Mouse (Mus musculus): Measurements from ENCODE around the gene Gm20388. TPM values are rescaled to one million over a fixed set of nuclear protein-coding genes. Genes with fewer than 3 reads are reported as not detected.
A peak's percentile ranks its signal among the peaks of the same experiment; 100 is the strongest.
"Not testable (repeated sequence)": the region's sequence is repeated elsewhere in the genome, so short reads cannot be mapped to it uniquely, and the experiment has no call there.

Gm20388 gene
- total and polyA plus RNA-seq, 2 experiments from 2014 or later = 17.3 TPM; not detected in 1

GRCm38 (mm10) chr8:124171557-124172528, 4261.2 kb downstream of the Gm20388 start:
- Histone ChIP-seq H3K4me3 (ENCODE audit: low read depth, low read length) (no peak overlapping the region), H3K27ac (ENCODE audit: low read depth) (peak overlapping the region; percentile 36), H3K9ac (replicated peaks; ENCODE audit: low read depth, low read length) (no peak overlapping the region), H3K4me2 (ENCODE audit: low read depth, low read length) (peak overlapping the region; percentile 4; the same call in 1 of the 2 replicates), H3K27me3 (ENCODE audit: control insufficient read depth, insufficient read depth, low read length) (0 out of 2 replicates have a peak, but pooled peaks cover 2% of the 10 kb centered on the region), H3K4me1 (ENCODE audit: control insufficient read depth, insufficient read depth) (peaks cover 9% of the 10 kb centered on the region; the same call in 1 of the 2 replicates), H3K36me3 (replicated peaks; ENCODE audit: control insufficient read depth, insufficient read depth, low read length) (no peaks in the 10 kb centered on the region), H3K9me3 (replicated peaks; ENCODE audit: control insufficient read depth, low read length) (no peaks in the 10 kb centered on the region)
- DNase-seq (ENCODE audit: low spot score) (no peak), ATAC-seq (ENCODE audit: insufficient read depth, low read depth) (peak; percentile 29)
- WGBS = 53% methylated on average over 17 of the region's 17 CpGs
- TF ChIP-seq CTCF (IDR thresholded peaks at IDR 0.05; ENCODE audit: low read depth) (no peak), EP300 (IDR thresholded peaks at IDR 0.05; ENCODE audit: low read depth) (no peak)

- Histone ChIP-seq H3K9ac (replicated peaks; ENCODE audit: low read depth, low read length) (no peak overlapping the region), H3K27me3 (ENCODE audit: control insufficient read depth, insufficient read depth, low read length) (no peaks in the 10 kb centered on the region), H3K27ac (ENCODE audit: low read depth) (no peak overlapping the region), H3K4me3 (ENCODE audit: low read depth, low read length) (no peak overlapping the region), H3K9me3 (replicated peaks; ENCODE audit: control insufficient read depth, low read length) (no peaks in the 10 kb centered on the region), H3K4me2 (ENCODE audit: low read depth, low read length) (no peak overlapping the region), H3K4me1 (ENCODE audit: control insufficient read depth, insufficient read depth) (peaks cover 9% of the 10 kb centered on the region; the same call in 1 of the 2 replicates), H3K36me3 (replicated peaks; ENCODE audit: control insufficient read depth, insufficient read depth, low read length) (no peaks in the 10 kb centered on the region)
- TF ChIP-seq CTCF (IDR thresholded peaks at IDR 0.05; ENCODE audit: low read depth) = 0 out of 2 replicates have a peak, but pooled peaks have one; percentile 10
- TF ChIP-seq EP300 (IDR thresholded peaks at IDR 0.05; ENCODE audit: low read depth) = no peak
- WGBS = 70% methylated on average over 4 of the region's 4 CpGs
- DNase-seq (ENCODE audit: low spot score) (no peak), ATAC-seq (ENCODE audit: insufficient read depth, low read depth) (peak; percentile 67)
These were observed 4263.0 kb downstream of the Gm20388 start for GRCm38 (mm10) chr8:124173688-124174087.

DNA sequence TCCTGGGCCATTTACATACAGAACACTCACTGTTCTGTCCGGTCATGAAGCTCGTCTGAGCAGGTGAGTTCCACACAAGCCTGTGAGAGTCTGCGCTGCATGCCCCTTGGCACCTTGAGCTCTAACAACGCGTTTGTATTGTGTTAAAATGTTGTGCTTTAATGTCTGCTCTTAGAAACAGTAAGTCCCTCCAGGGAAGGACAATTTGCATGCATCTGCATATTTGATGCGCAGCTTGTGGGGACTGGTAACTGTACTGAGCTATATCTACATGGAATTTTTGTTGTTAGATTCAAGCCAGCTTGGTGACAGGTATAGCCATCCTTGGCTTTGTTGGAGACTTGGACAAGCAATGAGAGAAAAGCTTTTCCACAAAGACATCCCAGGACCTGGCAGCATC, 4265.5 kb downstream of the Gm20388 start:
- H3K9ac ChIP-seq (replicated peaks; ENCODE audit: low read depth, low read length) = no peak overlapping the region
- no peak overlapping the region for H3K4me2 ChIP-seq (ENCODE audit: low read depth, low read length)
- TF ChIP-seq CTCF (IDR thresholded peaks at IDR 0.05; ENCODE audit: low read depth) = no peak
- no peak for TF ChIP-seq EP300 (IDR thresholded peaks at IDR 0.05; ENCODE audit: low read depth)
- H3K27ac ChIP-seq (ENCODE audit: low read depth) = no peak overlapping the region
- peaks cover 4% of the 10 kb centered on the region; the same call in 1 of the 2 replicates for H3K4me1 ChIP-seq (ENCODE audit: control insufficient read depth, insufficient read depth)
- ATAC-seq (ENCODE audit: insufficient read depth, low read depth) = no peak
- DNase-seq (ENCODE audit: low spot score) = no peak
- no peaks in the 10 kb centered on the region for H3K9me3 ChIP-seq (replicated peaks; ENCODE audit: control insufficient read depth, low read length)
- H3K36me3 ChIP-seq (replicated peaks; ENCODE audit: control insufficient read depth, insufficient read depth, low read length) = no peaks in the 10 kb centered on the region
- no peak overlapping the region for H3K4me3 ChIP-seq (ENCODE audit: low read depth, low read length)
- H3K27me3 ChIP-seq (ENCODE audit: control insufficient read depth, insufficient read depth, low read length) = no peaks in the 10 kb centered on the region
- 92% methylated on average over 6 of the region's 6 CpGs for WGBS

GRCm38 (mm10) chr8:124177092-124177491, 4266.5 kb downstream of the Gm20388 start:
- DNase-seq (ENCODE audit: low spot score); H3K9me3 ChIP-seq (replicated peaks; ENCODE audit: control insufficient read depth, low read length); ATAC-seq (ENCODE audit: insufficient read depth, low read depth); H3K36me3 ChIP-seq (replicated peaks; ENCODE audit: control insufficient read depth, insufficient read depth, low read length); H3K4me3 ChIP-seq (ENCODE audit: low read depth, low read length); H3K4me2 ChIP-seq (ENCODE audit: low read depth, low read length); H3K27ac ChIP-seq (ENCODE audit: low read depth); H3K27me3 ChIP-seq (ENCODE audit: control insufficient read depth, insufficient read depth, low read length); H3K9ac ChIP-seq (replicated peaks; ENCODE audit: low read depth, low read length): not testable (repeated sequence)
- 100% methylated on average over 1 of the region's 1 CpGs for WGBS
- peaks cover 13% of the 10 kb centered on the region for H3K4me1 ChIP-seq (ENCODE audit: control insufficient read depth, insufficient read depth)

DNA sequence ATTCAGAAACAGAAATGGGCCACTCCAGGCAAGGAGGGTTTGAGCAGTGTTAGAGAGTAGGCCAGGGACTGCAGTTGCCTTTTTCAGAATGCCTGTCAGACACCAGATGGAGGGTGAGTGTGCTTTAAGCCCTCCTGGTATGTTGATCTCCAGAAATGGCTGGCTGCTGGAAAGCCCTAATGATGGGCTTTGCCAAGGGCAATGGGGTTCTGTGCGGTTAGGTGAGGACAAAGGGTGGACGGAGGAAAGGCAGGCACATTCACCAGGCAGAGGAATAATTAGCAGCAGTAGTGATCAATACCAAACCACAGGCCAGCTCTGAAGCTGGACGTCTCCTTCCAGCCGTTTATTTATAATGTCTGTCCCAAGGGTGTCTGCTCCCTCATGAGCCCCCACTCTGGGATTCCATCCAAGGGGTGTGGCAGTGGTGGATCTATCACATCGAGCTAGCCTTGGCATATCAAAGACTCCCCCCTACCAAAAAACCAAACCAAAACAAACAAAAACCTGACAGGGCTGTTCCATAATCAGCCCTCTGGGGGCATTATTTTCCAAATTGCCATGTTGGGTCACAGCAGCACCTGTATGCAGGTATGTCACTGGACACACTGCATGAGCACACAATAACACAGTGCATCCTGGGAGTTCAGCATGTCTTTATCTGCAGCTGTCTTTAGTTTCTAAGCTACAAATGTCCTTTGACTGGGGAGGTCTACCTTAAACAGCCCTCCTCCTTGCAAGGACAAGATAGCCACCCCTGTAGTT, 4270.2 kb downstream of the Gm20388 start:
- 48% methylated on average over 5 of the region's 5 CpGs for WGBS

More for the DNA sequence above, 4270.2 kb downstream of the Gm20388 start:
- Histone ChIP-seq H3K9ac (replicated peaks; ENCODE audit: low read depth, low read length) (no peak overlapping the region), H3K36me3 (replicated peaks; ENCODE audit: control insufficient read depth, insufficient read depth, low read length) (no peaks in the 10 kb centered on the region), H3K4me3 (ENCODE audit: low read depth, low read length) (no peak overlapping the region), H3K9me3 (replicated peaks; ENCODE audit: control insufficient read depth, low read length) (no peaks in the 10 kb centered on the region), H3K4me2 (ENCODE audit: low read depth, low read length) (no peak overlapping the region), H3K27ac (ENCODE audit: low read depth) (peak overlapping the region; percentile 84; the same call in 1 of the 2 replicates), H3K4me1 (ENCODE audit: control insufficient read depth, insufficient read depth) (peaks cover 29% of the 10 kb centered on the region), H3K27me3 (ENCODE audit: control insufficient read depth, insufficient read depth, low read length) (no peaks in the 10 kb centered on the region)
- ATAC-seq (ENCODE audit: insufficient read depth, low read depth) = no peak
- no peak for DNase-seq (ENCODE audit: low spot score)
- TF ChIP-seq EP300 (IDR thresholded peaks at IDR 0.05; ENCODE audit: low read depth) = no peak
- TF ChIP-seq CTCF (IDR thresholded peaks at IDR 0.05; ENCODE audit: low read depth) = no peak
